Mouse (Mus musculus) kidney, adult 2 months (tissue): ENCODE measurements at regions not wholly inside any gene's neighbourhood (a gene's known extent, or its start where the extent isn't known, plus 50 kb on each side); places are given as distances from the start of the nearest gene placed in this dataset.

Source experiments
- DNase-seq: peaks from one replicate; pipeline ENCODE4 v3.0.0; 2021
- H3K27ac ChIP-seq: fragments of 200-500 bp; 2 replicates; pipeline ENCODE4 v1.5.1; 2012; ENCODE audit warnings: low read depth, low read length, control low read depth, inconsistent platforms; ENCODE audit not compliant: insufficient read depth
- H3K27me3 ChIP-seq: fragments of 200-500 bp; replicated peaks from 2 replicates; pipeline ENCODE4 v1.6.1; 2012; ENCODE audit warnings: mild to moderate bottlenecking, moderate library complexity, low read length, inconsistent platforms; ENCODE audit not compliant: control insufficient read depth, insufficient read depth
- H3K36me3 ChIP-seq: fragments of 200-500 bp; 2 replicates; pipeline ENCODE4 v1.6.1; 2012; ENCODE audit warnings: mild to moderate bottlenecking, moderate library complexity, low read length, inconsistent platforms; ENCODE audit not compliant: control insufficient read depth, insufficient read depth
- H3K4me1 ChIP-seq: fragments of 200-500 bp; 2 replicates; pipeline ENCODE4 v1.6.1; 2011; ENCODE audit warnings: low read length; ENCODE audit not compliant: control insufficient read depth, insufficient read depth
- H3K4me3 ChIP-seq: fragments of 200-500 bp; 2 replicates; pipeline ENCODE4 v1.5.1; 2011; ENCODE audit warnings: mild to moderate bottlenecking, low read depth, low read length, control low read depth; ENCODE audit not compliant: insufficient read depth
- CTCF ChIP-seq: fragments of 200-500 bp; conservative IDR thresholded peaks from 2 replicates; pipeline ENCODE4 v1.5.1; 2011; ENCODE audit warnings: low read depth, mild to moderate bottlenecking, control low read depth, low read length, moderate library complexity, mixed read lengths; ENCODE audit not compliant: insufficient read depth, insufficient read length
- POLR2A ChIP-seq: fragments of 200-500 bp; IDR thresholded peaks from one replicate; pipeline ENCODE4 v1.6.1; 2011; ENCODE audit warnings: low read depth, low read length, control low read depth
- WGBS: fragments of 180-500 bp; shearing (Covaris S2); methylation state at CpG from one replicate; pipeline ENCODE4 v1.1.7; 2018; 5-methylcytosine and 5-hydroxymethylcytosine counted together

DNA sequence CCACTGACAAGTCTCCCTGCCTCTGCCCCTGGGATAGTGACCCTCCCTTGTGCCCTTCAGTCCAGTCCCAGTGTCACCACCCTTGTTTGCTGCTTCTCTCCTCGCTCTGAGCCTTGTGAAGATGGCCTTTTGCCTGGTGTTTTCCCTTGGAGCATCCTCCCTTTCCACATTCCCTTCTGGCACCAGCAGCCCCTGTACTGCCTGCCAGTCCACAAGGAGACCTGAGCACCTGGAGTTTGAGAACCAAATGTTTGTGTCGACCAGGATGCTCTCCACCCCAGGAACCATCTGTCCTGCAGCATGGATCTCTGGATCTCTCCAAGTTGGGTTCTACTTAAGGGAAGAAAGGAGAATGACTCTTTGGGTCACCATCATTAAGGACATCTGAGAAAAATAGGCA, 307.5 kb upstream of the Zmiz1 start:
- WGBS = 83% methylated on average over 2 of the region's 2 CpGs
- TF ChIP-seq POLR2A = no peak
- no peak for TF ChIP-seq CTCF
- no peaks in the 10 kb centered on the region for H3K27me3 ChIP-seq

DNA sequence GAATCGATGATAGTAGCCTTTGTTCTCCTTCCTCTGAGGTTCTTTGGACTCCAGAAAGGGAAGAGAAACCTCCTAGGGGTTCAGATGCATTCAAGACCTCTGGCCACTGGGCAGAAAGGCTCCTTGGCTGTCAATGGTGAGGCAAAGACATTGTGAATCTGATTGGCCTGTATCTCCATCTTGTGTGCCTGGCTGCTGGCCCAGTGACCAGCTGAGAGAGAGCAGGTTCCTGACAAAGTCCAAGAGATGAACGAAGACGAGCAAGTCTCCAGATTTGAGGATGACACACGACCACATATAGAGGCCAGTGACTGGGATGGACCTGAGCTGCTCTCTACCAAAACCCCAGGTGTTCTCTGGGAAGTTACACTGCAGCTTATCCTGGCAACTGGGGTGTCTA, 305.4 kb upstream of the Zmiz1 start:
- Histone ChIP-seq H3K27me3 (no peaks in the 10 kb centered on the region), H3K4me1 (no peaks in the 10 kb centered on the region), H3K27ac (no peak overlapping the region), H3K4me3 (no peak overlapping the region), H3K36me3 (no peaks in the 10 kb centered on the region)
- no peak for DNase-seq
- TF ChIP-seq POLR2A (no peak), CTCF (no peak)
- WGBS = 67% methylated on average over 4 of the region's 4 CpGs

More for the DNA sequence above, 307.5 kb upstream of the Zmiz1 start:
- Histone ChIP-seq H3K4me3 (no peak overlapping the region), H3K27ac (no peak overlapping the region), H3K36me3 (no peaks in the 10 kb centered on the region), H3K4me1 (no peaks in the 10 kb centered on the region)
- DNase-seq = no peak

GRCm38 (mm10) chr14:25154180-25154579, 304.8 kb upstream of the Zmiz1 start:
- no peak overlapping the region for H3K27ac ChIP-seq
- TF ChIP-seq CTCF (no peak), POLR2A (no peak)
- H3K36me3 ChIP-seq = no peaks in the 10 kb centered on the region
- no peaks in the 10 kb centered on the region for H3K4me1 ChIP-seq
- no peak for DNase-seq
- no peak overlapping the region for H3K4me3 ChIP-seq
- H3K27me3 ChIP-seq = no peaks in the 10 kb centered on the region
- 89% methylated on average over 8 of the region's 8 CpGs for WGBS

DNA sequence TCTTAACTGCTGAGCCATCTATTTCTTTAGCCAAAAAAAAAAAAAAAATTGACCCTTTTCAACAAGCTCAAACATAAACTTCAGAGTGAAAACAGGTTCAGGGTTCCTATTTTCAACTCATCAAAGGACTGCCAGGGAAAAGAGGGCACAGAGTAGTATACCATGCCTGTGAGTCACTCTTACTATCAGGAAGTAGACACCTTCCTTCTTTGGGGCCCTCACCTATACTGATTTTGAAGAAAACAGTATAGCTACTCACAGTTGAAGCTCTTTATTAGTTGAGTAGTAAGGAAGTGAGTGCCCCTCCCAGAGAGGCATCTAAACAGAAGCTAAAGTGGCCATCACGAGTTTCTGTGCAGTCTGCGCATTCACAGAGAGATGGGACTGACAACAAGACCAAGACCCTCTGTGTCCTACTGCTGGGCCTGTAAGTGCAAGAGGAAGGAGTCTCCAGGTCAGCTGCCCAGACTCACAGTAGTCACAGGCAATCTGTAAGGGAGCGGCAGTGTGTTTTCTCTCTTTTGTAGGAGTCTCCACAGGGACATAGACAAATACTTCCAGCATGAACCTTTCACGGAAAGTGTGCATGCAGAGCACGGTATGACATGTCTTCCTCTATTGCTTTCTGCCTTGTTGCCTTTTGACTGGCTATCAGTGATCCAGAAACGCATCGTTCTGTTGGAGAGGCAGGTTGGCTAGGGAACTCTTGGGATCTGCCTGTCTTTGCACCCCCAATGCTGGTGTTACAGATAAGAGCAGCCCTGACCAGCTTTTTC, 303.8 kb upstream of the Zmiz1 start:
- no peaks in the 10 kb centered on the region for H3K27me3 ChIP-seq
- DNase-seq = no peak
- no peak overlapping the region for H3K4me3 ChIP-seq
- no peaks in the 10 kb centered on the region for H3K4me1 ChIP-seq
- WGBS = 85% methylated on average over 7 of the region's 7 CpGs
- no peaks in the 10 kb centered on the region for H3K36me3 ChIP-seq
- no peak overlapping the region for H3K27ac ChIP-seq
- no peak for TF ChIP-seq CTCF
- no peak for TF ChIP-seq POLR2A

GRCm38 (mm10) chr14:25156171-25156570, 302.8 kb upstream of the Zmiz1 start:
- no peak overlapping the region for H3K4me3 ChIP-seq
- no peak for DNase-seq
- H3K4me1 ChIP-seq = no peaks in the 10 kb centered on the region
- no peaks in the 10 kb centered on the region for H3K27me3 ChIP-seq
- no peak for TF ChIP-seq CTCF
- no peak for TF ChIP-seq POLR2A
- H3K36me3 ChIP-seq = no peaks in the 10 kb centered on the region
- no peak overlapping the region for H3K27ac ChIP-seq
- 49% methylated on average over 9 of the region's 9 CpGs for WGBS

GRCm38 (mm10) chr14:25161684-25162321, 297.2 kb upstream of the Zmiz1 start:
- H3K36me3 ChIP-seq = no peaks in the 10 kb centered on the region
- no peak overlapping the region for H3K27ac ChIP-seq
- H3K27me3 ChIP-seq = no peaks in the 10 kb centered on the region
- TF ChIP-seq CTCF = no peak
- TF ChIP-seq POLR2A = no peak
- no peaks in the 10 kb centered on the region for H3K4me1 ChIP-seq
- no peak overlapping the region for H3K4me3 ChIP-seq
- DNase-seq = no peak
- WGBS = 74% methylated on average over 8 of the region's 8 CpGs

DNA sequence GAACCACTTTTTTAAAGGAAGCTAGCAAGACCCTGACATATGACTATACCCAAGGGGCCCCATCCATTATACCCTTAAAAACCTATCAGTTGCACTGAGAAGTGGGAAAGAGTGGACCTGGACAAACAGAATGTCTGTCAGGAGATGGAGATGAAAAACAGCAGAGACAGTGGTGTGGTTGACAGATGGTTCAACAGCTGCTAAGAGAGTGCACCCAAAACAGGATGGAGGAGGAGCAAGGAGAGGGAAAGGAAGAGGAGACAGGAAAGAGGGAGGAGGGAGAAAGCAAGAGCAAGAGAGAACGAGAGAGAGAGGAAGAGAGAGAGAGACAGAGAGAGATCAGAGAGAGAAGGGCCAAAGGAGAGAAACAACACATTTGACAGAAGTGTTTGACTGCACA, 292.8 kb upstream of the Zmiz1 start:
- whole genome bisulfite sequencing = 63% methylated on average over 1 of the region's 1 CpGs

More for the DNA sequence above, 292.8 kb upstream of the Zmiz1 start:
- DNase-seq = no peak
- peaks cover 6% of the 10 kb centered on the region; the same call in 1 of the 2 replicates for H3K4me1 ChIP-seq
- no peak overlapping the region for H3K4me3 ChIP-seq
- no peak for TF ChIP-seq POLR2A
- TF ChIP-seq CTCF = no peak
- H3K27ac ChIP-seq = no peak overlapping the region
- no peaks in the 10 kb centered on the region for H3K36me3 ChIP-seq
- no peaks in the 10 kb centered on the region for H3K27me3 ChIP-seq
